Mouse (Mus musculus) small intestine, adult 2 months (tissue): ENCODE measurements around the gene Lzts2. TPM values are rescaled to one million over a fixed set of nuclear protein-coding genes. Genes with fewer than 3 reads are reported as not detected.
A peak's percentile ranks its signal among the peaks of the same experiment; 100 is the strongest.

Source experiments
- H3K27ac ChIP-seq: fragments of 200-500 bp; 2 replicates; pipeline ENCODE4 v1.5.1; 2012; ENCODE audit warnings: low read depth, low read length, control low read depth, inconsistent platforms; ENCODE audit not compliant: insufficient read depth
- H3K27me3 ChIP-seq: fragments of 200-500 bp; 2 replicates; pipeline ENCODE4 v1.6.1; 2012; ENCODE audit warnings: mild to moderate bottlenecking, moderate library complexity, low read length, inconsistent platforms; ENCODE audit not compliant: control insufficient read depth, insufficient read depth
- H3K36me3 ChIP-seq: fragments of 200-500 bp; 2 replicates; pipeline ENCODE4 v1.6.1; 2012; ENCODE audit warnings: mild to moderate bottlenecking, low read length, control low read depth, inconsistent platforms; ENCODE audit not compliant: control insufficient read depth, insufficient read depth
- H3K4me1 ChIP-seq: fragments of 200-500 bp; 2 replicates; pipeline ENCODE4 v1.6.1; 2012; ENCODE audit warnings: low read length, inconsistent platforms, mixed read lengths; ENCODE audit not compliant: control insufficient read depth, insufficient read depth, insufficient read length
- H3K4me3 ChIP-seq: fragments of 200-500 bp; 2 replicates; pipeline ENCODE4 v1.5.1; 2012; ENCODE audit warnings: low read depth, mild to moderate bottlenecking, control low read depth, inconsistent platforms, low read length, moderate library complexity
- CTCF ChIP-seq: fragments of 200-500 bp; IDR thresholded peaks from 2 replicates; pipeline ENCODE4 v1.5.1; 2012; ENCODE audit warnings: low read depth, mild to moderate bottlenecking, control low read depth, inconsistent platforms, low read length, moderate library complexity, mixed read lengths; ENCODE audit not compliant: insufficient replicate concordance, insufficient read length; ENCODE audit errors: extremely low read depth
- POLR2A ChIP-seq: fragments of 200-500 bp; IDR thresholded peaks from 2 replicates; pipeline ENCODE4 v1.6.1; 2012; ENCODE audit warnings: low read depth, mild to moderate bottlenecking, control low read depth, inconsistent platforms, low read length, moderate library complexity
- WGBS: fragments of 180-500 bp; shearing (Covaris S2); methylation state at CpG from one replicate; pipeline ENCODE4 v1.1.7; 2018; 5-methylcytosine and 5-hydroxymethylcytosine counted together
- polyA plus RNA-seq: library from polyadenylated mRNA; depleted of rRNA; stranded (reverse); fragments of >200 nt; gene quantifications from 2 replicates; pipeline ENCODE4 v1.2.3, GENCODE M21; 2012

Lzts2 gene
- polyA plus RNA-seq, 1 experiment, result 50.4 TPM

DNA sequence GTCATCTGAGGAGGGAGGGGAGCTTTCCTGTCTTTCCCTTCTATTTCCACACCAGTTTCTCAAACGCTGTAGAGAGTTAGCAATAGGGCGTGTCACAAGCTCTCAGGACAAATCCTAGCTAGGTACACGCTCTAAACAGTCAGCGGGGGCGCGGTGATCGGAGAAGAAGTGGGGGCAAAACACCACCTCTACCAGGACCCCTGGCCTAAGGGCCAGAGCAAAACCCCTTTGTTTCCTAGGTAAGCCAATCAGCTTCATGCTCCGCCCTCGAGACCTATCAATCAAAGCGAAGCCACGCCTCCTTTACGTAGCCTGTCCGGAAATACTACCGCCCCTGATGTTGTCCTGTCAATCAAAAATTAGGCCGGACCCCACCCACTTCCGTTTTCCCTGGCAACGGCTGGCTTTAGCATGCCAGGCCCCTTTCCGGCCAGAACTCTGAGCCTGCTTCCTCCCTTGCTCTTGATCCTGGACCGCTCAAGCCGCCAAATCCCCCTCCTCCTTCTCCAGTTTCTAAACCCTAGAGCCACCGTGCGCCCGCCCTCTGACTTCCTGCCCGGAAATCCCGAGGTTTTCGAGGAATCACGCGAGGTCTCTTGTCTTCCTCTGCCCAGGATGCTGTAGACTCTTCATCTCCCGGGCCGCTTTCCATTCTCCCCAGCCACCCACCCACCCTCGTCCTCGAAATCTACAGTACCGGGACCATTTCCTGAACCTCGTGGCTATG lies 44.1 kb downstream of the Lzts2 start:
- peaks cover 5% of the 10 kb centered on the region; the same call in 1 of the 2 replicates for H3K4me1 ChIP-seq
- H3K36me3 ChIP-seq, result peaks cover 1% of the 10 kb centered on the region; the same call in 1 of the 2 replicates
- H3K4me3 ChIP-seq, result peak overlapping the region; percentile 75
- no peaks in the 10 kb centered on the region for H3K27me3 ChIP-seq
- peak overlapping the region; percentile 91 for H3K27ac ChIP-seq
- TF ChIP-seq POLR2A (peak; percentile 65; the same call in 1 of the 2 replicates), CTCF (no peak)
- WGBS, result under 1% methylated on average over 34 of the region's 34 CpGs

- Histone ChIP-seq H3K36me3 (no peaks in the 10 kb centered on the region; the same call in 1 of the 2 replicates), H3K4me3 (peak overlapping the region; percentile 75), H3K27ac (peak overlapping the region; percentile 91), H3K4me1 (peaks cover 5% of the 10 kb centered on the region; the same call in 1 of the 2 replicates), H3K27me3 (no peaks in the 10 kb centered on the region)
- no peak for TF ChIP-seq CTCF
- no peak for TF ChIP-seq POLR2A
- WGBS, result under 1% methylated on average over 14 of the region's 14 CpGs
Observed at GRCm38 (mm10) chr19:45058841-45059240, 44.6 kb downstream of the Lzts2 start.

- no peak overlapping the region for H3K27ac ChIP-seq
- WGBS, result 39% methylated on average over 20 of the region's 20 CpGs
- H3K4me1 ChIP-seq, result no peaks in the 10 kb centered on the region
- H3K27me3 ChIP-seq, result peaks cover 34% of the 10 kb centered on the region
- no peak overlapping the region for H3K4me3 ChIP-seq
- no peaks in the 10 kb centered on the region for H3K36me3 ChIP-seq
- no peak for TF ChIP-seq POLR2A
- TF ChIP-seq CTCF, result peak; percentile 65; the same call in 1 of the 2 replicates
Observed at GRCm38 (mm10) chr19:45063565-45064292, 49.5 kb downstream of the Lzts2 start.

- peaks cover 34% of the 10 kb centered on the region for H3K27me3 ChIP-seq
- 11% methylated on average over 21 of the region's 21 CpGs for WGBS
- no peaks in the 10 kb centered on the region for H3K4me1 ChIP-seq
- no peak overlapping the region for H3K4me3 ChIP-seq
- no peak overlapping the region for H3K27ac ChIP-seq
- no peaks in the 10 kb centered on the region for H3K36me3 ChIP-seq
- no peak for TF ChIP-seq CTCF
- TF ChIP-seq POLR2A, result no peak
Observed at GRCm38 (mm10) chr19:45065226-45065625, 51.0 kb downstream of the Lzts2 start.

DNA sequence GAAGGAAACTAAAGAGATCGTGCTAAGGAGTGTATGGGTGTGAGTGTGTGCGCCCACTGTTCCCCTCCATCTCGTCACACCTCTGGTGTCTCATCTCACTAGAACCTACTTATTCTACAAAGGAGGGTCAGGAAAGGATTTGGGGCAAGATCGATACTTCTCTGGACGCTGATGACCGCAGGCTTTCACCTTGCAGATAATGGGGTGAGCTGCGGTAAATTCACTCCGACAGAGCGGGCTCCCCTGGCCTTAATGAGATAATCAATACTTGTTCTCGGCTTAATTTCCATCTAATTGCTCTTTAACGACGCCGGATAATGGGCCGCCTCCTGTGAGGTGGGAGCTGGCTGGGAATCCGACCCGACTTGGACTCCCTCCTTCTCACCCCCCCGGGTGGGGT lies 53.0 kb downstream of the Lzts2 start:
- H3K4me1 ChIP-seq, result no peaks in the 10 kb centered on the region
- no peak overlapping the region for H3K4me3 ChIP-seq
- H3K27me3 ChIP-seq, result peaks cover 34% of the 10 kb centered on the region
- H3K27ac ChIP-seq, result no peak overlapping the region
- TF ChIP-seq POLR2A, result no peak
- TF ChIP-seq CTCF, result no peak
- H3K36me3 ChIP-seq, result no peaks in the 10 kb centered on the region
- WGBS, result 21% methylated on average over 17 of the region's 17 CpGs

GRCm38 (mm10) chr19:45067758-45068510 lies 53.7 kb downstream of the Lzts2 start:
- Histone ChIP-seq H3K4me3 (no peak overlapping the region), H3K4me1 (no peaks in the 10 kb centered on the region), H3K27me3 (peaks cover 34% of the 10 kb centered on the region), H3K36me3 (no peaks in the 10 kb centered on the region), H3K27ac (no peak overlapping the region)
- 74% methylated on average over 7 of the region's 7 CpGs for WGBS
- TF ChIP-seq CTCF (no peak), POLR2A (no peak)
